Mouse (Mus musculus) brain, embryonic 14.5 days (tissue): ENCODE data around the gene Cul1.

Experiments used
- CTCF ChIP-seq: fragments of 200-500 bp; IDR thresholded peaks from 2 replicates; pipeline ENCODE4 v1.5.1; 2012; ENCODE audit warnings: inconsistent platforms, mild to moderate bottlenecking, moderate library complexity, borderline replicate concordance; ENCODE audit not compliant: insufficient read depth, insufficient read length; ENCODE audit errors: extremely low read depth
- POLR2A ChIP-seq: fragments of 200-500 bp; IDR thresholded peaks from 2 replicates; pipeline ENCODE4 v1.6.1; 2012; ENCODE audit warnings: mild to moderate bottlenecking, inconsistent platforms, borderline replicate concordance; ENCODE audit not compliant: poor library complexity, insufficient read depth, insufficient read length, severe bottlenecking; ENCODE audit errors: extremely low read depth

GRCm38 (mm10) chr6:47527129-47527528 is 73.9 kb downstream of the Cul1 start:
- TF ChIP-seq POLR2A (no peak), CTCF (no peak)
